Mouse (Mus musculus) lung, postnatal 10 days (tissue): ENCODE data around the gene Rln3.

ENCODE experiments used
- DNase-seq: peaks from one replicate; pipeline ENCODE4 v3.0.0; 2021

Rln3 gene

GRCm38 (mm10) chr8:84065037-84065436 lies 20.2 kb upstream of the Rln3 start, which contains the start of gene Gm10643:
Gene Gm10643, minus strand, starts transcription at chr8:84065137.
- no peak for DNase-seq

DNA sequence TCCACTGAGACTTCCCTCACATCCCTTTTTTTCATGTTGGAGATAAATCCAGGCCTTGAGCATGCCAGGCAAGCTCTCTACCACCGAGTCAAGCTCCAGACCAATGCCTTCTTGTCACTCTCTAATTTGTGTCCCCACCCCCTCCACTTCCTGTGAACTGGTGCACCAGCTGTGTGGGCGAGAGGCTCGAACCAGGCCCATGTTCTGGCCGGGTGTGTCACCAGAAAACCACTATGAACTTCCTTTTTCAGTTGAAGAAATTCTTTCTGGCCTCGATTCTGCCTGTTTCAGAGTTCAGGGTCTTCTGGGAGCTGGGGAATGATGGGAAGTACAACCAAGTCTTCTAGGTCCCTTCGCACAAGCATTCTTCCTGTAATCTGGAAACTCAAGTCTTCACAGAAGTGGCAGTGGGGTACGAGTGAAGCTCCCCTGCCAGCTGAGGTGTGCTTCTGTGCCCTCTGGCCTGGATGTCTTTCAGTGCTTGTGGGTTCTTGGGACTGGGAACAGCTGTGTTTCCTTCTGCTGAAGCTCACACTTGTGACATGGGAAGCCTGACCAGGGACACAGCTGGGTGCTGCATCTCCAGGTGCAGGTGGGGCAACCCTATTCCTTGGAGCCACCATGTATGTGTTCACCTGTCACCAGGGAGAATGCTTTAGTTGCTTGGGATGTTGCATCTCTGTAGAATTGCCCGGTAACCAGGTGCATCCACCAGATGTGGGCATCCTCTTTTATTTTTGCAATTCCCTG lies 19.2 kb upstream of the Rln3 start:
- DNase-seq = peak; percentile 49

DNA sequence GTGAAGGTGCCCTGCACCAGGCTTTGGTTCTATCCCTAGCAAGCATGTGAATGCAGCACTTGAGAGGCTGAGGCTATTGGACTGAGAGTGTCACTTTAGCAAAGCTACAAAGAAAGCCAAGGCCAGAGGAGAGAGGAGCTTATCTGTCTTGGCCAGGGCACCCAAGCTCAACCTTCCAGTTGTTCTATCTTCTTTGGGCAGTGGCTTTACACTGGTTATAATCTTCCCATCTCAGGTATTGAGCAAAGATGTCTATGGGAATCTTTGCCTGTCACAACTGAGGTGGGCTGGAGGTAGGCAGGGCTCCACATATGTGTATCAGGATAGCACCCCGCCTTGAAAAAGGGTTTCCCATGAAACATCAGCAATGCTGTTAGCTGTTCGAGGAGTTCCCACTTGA lies 15.4 kb upstream of the Rln3 start:
- no peak for DNase-seq

DNA sequence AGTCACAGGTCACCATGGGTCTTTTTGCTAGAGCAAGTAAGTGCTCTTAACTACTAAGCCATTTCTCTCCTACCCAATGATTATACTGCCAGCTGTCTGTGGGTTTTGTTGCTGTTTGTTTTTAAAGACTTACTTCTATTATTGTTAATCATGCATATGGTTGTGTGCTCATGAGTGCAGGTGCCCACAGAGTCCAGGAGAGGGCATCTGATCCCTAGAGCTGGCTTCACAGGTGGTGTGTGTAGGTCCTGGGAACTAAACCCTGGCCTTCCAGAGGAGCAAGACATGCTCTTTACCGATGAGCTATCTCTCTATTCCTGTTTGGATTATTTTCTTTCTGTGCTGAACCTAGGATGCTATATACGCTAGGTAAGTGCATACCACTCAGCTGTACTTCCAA lies 14.4 kb upstream of the Rln3 start:
- DNase-seq = no peak

DNA sequence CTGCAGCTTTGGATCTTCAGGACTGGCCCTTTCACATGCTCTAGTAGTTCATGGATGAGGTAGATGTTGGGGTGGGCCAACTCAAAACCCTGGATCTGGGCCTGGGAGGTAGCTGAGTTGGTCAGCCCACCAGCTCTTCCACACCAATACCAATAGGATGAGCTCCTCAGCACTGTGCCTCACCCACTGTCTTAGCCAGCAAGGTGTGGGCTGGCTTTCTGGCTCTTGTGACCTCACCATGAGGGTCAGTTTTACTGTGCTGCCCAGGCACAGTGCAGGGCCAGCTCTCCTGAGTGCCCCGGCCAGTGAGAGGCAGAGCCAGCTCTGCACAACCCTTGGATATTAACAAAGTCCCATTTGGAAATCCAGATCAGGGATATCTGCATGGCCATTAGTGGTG lies 13.0 kb upstream of the Rln3 start:
- DNase-seq = no peak

GRCm38 (mm10) chr8:84053229-84053628 lies 8.4 kb upstream of the Rln3 start:
- no peak for DNase-seq

DNA sequence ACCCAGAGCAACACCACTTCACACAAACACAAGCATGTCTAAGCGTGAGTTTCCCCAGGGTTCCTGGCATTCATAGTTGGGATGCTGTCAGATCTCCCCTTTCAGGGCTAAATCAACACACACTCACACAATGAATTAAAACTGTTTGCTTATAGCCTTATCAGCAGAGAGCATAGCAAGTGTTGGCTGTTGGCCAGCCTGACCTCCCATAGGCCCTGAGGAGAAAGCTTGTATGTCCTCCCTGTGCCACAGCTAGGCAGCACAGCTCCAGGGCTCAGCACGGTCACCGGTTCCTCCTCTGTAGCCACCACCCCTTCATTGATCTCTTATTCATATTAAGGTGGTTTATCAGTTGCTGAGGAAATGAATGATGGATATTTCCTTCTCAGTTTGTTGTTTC lies 7.9 kb upstream of the Rln3 start:
- DNase-seq = no peak

- DNase-seq = no peak
Observed at GRCm38 (mm10) chr8:84048171-84048570, 3.4 kb upstream of the Rln3 start.

DNA sequence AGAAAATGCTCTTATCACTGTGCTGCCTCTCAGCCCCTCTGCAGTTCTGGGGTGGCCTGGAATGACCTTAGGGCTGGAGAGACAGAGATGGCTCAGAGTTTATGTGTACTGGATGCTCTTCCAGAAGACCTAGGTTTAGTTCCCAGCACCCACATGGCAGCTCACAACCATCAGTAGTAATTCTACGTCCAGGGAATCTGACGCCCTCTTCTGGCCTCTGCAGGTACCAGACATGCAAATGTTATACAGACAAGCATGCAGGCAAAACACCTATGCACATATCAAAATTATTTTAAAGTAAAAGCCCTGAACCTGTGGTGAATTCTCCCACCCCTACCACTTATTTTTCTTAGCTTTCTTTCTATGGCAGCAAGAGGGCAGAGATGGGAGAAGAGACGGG lies 1.7 kb upstream of the Rln3 start:
- DNase-seq = no peak

GRCm38 (mm10) chr8:84044103-84044502 lies 697 bp downstream of the Rln3 start:
- DNase-seq = no peak

DNA sequence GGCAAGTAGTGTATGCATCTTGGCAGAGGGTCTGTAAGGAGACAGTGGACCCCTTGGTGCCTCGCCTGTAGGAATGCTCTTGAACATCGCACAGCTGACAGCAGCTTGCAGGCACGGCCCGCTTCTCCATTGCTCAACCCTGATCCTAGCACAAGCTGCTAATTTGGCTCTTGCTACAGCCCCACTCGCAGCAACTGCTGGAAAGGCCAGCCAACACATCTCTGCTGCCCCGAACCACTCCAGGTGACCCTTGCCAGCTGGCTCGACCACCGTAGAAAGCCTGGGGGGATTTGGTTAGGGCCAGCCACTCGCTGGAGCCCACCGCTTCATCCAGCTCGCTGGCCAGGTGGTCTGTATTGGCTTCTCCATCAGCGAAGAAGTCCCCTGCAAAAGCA lies 1.9 kb downstream of the Rln3 start:
- peak; percentile 52 for DNase-seq

- peak; percentile 84 for DNase-seq
Observed at GRCm38 (mm10) chr8:84042066-84042947, 2.5 kb downstream of the Rln3 start, which contains the start of gene Il27ra. Gene Il27ra, minus strand, starts transcription at chr8:84042589.

- DNase-seq = peak; percentile 85
Observed at GRCm38 (mm10) chr8:84039050-84039449, 5.8 kb downstream of the Rln3 start.

DNA sequence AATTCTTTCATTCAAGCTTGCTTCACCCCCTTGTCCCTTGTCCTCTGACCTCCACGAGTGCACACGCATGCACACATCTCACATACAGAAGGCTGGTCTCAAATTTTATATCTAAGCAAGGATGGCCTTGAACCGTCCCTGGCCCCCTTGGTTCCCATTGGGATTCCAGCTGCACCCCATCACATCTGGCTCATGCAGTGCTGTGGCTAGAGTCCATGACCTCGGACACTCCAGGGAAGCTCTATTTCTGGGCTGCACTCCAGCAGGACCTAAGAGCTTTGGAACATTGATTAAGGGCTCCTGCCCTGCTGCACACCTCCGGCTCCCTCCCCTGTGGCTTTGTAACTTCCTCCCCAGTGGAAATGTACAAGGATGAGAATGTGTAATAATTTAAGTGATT lies 6.8 kb downstream of the Rln3 start:
- DNase-seq = no peak

DNA sequence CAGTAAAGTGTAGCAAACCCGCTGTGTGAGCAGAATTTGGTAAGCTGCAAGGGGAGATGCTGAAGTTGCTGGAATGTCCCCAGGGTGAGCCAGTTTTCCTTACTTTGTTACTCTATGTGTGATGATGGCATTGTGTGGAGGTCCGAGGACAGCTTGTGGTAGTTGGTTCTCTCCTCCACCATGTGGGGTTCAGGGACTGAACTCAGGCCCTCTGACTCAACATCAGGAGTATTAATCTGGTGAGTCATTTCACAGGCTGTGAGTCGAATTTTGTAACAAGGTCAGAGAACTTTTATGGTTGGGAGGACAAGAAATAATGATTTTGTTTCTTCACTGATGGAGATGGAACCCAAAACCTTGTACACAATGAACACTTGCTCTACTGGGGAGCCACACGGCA lies 12.0 kb downstream of the Rln3 start:
- no peak for DNase-seq

- no peak for DNase-seq
Observed at GRCm38 (mm10) chr8:84029272-84029671, 15.5 kb downstream of the Rln3 start.

GRCm38 (mm10) chr8:84027449-84027848 lies 17.4 kb downstream of the Rln3 start:
- DNase-seq = peak; percentile 47

- DNase-seq = peak; percentile 62
Observed at GRCm38 (mm10) chr8:84025863-84026262, 18.9 kb downstream of the Rln3 start.

DNA sequence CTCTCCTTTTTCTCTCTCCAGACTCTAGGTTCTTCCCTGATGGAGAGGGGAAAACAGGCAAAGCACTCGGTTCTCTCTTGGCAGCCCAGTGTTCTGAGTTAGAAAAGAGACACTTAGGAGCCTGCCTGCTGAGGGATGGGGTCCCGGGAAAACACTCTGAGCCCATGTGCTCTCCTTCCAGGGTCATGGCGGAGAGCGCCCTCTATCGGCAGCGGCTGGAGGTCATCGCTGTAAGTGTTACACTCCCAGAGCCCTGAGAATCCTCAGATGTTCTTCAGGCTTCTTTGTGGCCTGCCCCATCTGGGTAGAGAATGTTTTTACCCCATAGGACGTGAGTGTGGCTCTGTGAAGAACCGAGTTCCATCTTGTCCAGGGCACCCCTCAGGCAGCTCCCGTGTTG lies 20.6 kb downstream of the Rln3 start:
- peak; percentile 72 for DNase-seq

- no peak for DNase-seq
Observed at GRCm38 (mm10) chr8:84023631-84024030, 21.2 kb downstream of the Rln3 start.

- DNase-seq = peak; percentile 83
Observed at GRCm38 (mm10) chr8:84023085-84023484, 21.7 kb downstream of the Rln3 start.

DNA sequence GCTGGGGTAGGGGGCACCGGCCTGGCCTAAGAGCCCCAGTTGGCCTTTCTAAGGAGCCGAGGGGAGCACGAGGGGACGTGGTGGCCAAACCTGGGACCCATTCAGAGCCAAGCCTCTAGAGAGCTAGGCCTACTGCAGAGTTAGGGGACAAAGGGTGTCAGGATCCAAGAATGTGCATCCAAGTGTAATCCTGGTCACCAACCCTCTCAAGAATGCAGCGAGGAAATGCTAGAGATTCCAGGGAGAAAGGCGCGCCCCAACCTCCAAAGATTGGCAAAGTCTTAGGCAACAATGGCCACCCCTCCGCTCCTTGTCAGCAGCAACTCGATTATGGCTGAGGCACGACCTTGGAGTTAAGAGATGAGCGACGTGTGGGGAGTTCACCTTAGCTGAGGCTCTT lies 23.2 kb downstream of the Rln3 start:
- peak; percentile 32 for DNase-seq

DNA sequence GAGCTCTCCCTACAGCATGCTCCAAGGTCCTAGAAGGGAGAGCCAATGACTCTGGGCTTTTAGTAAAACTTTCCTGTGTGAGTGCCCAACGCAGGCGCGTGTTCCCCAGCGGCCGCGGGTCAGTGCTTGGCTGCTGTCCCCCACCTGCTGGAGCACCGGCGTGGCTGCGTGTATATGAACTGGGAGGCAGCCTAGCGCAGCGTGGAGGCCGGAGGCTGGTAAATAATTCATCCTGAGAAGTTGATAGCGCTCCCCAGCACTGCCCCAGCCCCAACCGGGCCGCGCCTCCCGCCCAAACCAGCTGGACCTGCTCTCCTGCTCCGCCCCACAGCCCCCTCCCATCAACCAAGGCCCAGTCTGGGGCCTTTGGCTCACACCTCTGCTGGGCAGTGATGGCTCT lies 23.7 kb downstream of the Rln3 start, which contains the start of gene Palm3:
TSS of gene Palm3 (plus strand) at position 376 of the 400 bp plus-strand sequence.
- peak; percentile 21 for DNase-seq

DNA sequence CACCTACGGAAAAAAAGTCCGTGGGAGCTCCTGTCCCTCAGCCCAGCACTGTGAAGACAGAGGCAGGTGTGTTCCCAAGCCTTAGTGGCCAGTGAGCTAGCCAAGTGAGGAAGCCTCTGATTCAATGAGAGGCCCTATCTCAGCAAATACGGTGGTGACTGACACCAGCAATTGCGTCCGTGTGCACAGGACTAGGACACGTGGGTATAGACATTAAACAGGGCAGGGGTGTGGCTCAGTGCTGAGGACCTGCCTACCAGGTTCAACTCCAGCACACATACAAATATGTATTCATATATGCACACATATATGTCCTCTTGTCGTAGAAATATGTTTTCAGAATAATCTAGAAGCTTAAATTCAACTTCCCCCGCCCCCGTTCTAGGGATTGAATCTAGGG lies 25.1 kb downstream of the Rln3 start:
- DNase-seq = no peak
